Mouse (Mus musculus) midbrain, postnatal 0 days (tissue): ENCODE data around the gene Zfp36. TPM values are rescaled to one million over a fixed set of nuclear protein-coding genes. Genes with fewer than 3 reads are reported as not detected.
"Not testable (repeated sequence)": the region's sequence is repeated elsewhere in the genome, so short reads cannot be mapped to it uniquely, and the experiment has no call there.

Source experiments
- ATAC-seq: fragments of 200-750 bp; cut with Nextera tagmentation; 2 replicates; pipeline ENCODE4 v1.8.0; 2017; ENCODE audit warnings: moderate number of reproducible peaks, mild to moderate bottlenecking, moderate TSS enrichment, moderate library complexity; ENCODE audit not compliant: low FRiP score
- DNase-seq: peaks from one replicate; pipeline ENCODE4 v3.0.0-alpha.2; 2015; ENCODE audit warnings: low spot score
- H3K27ac ChIP-seq: fragments of 300-500 bp; sonication (generic); 2 replicates; pipeline ENCODE4 v1.5.1; 2014; ENCODE audit warnings: low read depth, mild to moderate bottlenecking, low read length, mixed read lengths
- H3K27me3 ChIP-seq: fragments of 300-500 bp; sonication (generic); 2 replicates; pipeline ENCODE4 v1.6.1; 2014; ENCODE audit warnings: low read length, control low read depth, mixed read lengths; ENCODE audit not compliant: insufficient read depth
- H3K36me3 ChIP-seq: fragments of 300-500 bp; sonication (generic); 2 replicates; pipeline ENCODE4 v1.6.1; 2014; ENCODE audit warnings: low read length, control low read depth, mixed read lengths; ENCODE audit not compliant: insufficient read depth
- H3K4me1 ChIP-seq: fragments of 300-500 bp; sonication (generic); 2 replicates; pipeline ENCODE4 v1.6.1; 2014; ENCODE audit warnings: mild to moderate bottlenecking, control low read depth, antibody characterized with exemption, low read length, mixed read lengths; ENCODE audit not compliant: insufficient read depth
- H3K4me2 ChIP-seq: fragments of 300-500 bp; sonication (generic); 2 replicates; pipeline ENCODE4 v1.6.1; 2014; ENCODE audit warnings: low read depth, mild to moderate bottlenecking, low read length, mixed read lengths; ENCODE audit not compliant: poor library complexity, severe bottlenecking
- H3K4me3 ChIP-seq: fragments of 300-500 bp; sonication (generic); 2 replicates; pipeline ENCODE4 v1.5.1; 2014; ENCODE audit warnings: low read depth, mild to moderate bottlenecking, low read length, moderate library complexity
- H3K9ac ChIP-seq: fragments of 300-500 bp; sonication (generic); replicated peaks from 2 replicates; pipeline ENCODE4 v1.6.1; 2014; ENCODE audit warnings: mild to moderate bottlenecking, low read length, moderate library complexity, mixed read lengths; ENCODE audit not compliant: poor library complexity, severe bottlenecking
- H3K9me3 ChIP-seq: fragments of 300-500 bp; sonication (generic); 2 replicates; pipeline ENCODE4 v1.6.1; 2016; ENCODE audit warnings: low read length, control low read depth
- CTCF ChIP-seq: IDR thresholded peaks from 2 replicates; pipeline ENCODE4 v1.5.1; 2016; ENCODE audit warnings: antibody characterized with exemption, mild to moderate bottlenecking
- WGBS: fragments of 180-500 bp; shearing (Covaris S2); extraction: QIAGEN DNeasy Blood & Tissue Kit; methylation state at CpG from one replicate; pipeline ENCODE4 v1.1.7; 2014; 5-methylcytosine and 5-hydroxymethylcytosine counted together
- polyA plus RNA-seq: library from polyadenylated mRNA; unstranded; fragments of >200 nt; fragmentation: Nextera tagmentation; extraction: Ambion mirVana; gene quantifications from 2 replicates; pipeline ENCODE4 v1.2.1, GENCODE M21; 2015
- total RNA-seq: library from RNA; depleted of rRNA; stranded (reverse); fragments of >200 nt; gene quantifications from 2 replicates; pipeline ENCODE4 v1.2.3, GENCODE M21; 2014

Gene Zfp36
- total and polyA plus RNA-seq, 2 experiments from 2014 or later = 2.9 to 4.1 TPM

- ATAC-seq = no peak
- Histone ChIP-seq H3K9me3 (no peaks in the 10 kb centered on the region), H3K27me3 (no peaks in the 10 kb centered on the region), H3K36me3 (peaks cover 43% of the 10 kb centered on the region), H3K4me1 (0 out of 2 replicates have a peak, but pooled peaks cover 3% of the 10 kb centered on the region), H3K9ac (no peak overlapping the region), H3K4me3 (no peak overlapping the region), H3K27ac (no peak overlapping the region), H3K4me2 (no peak overlapping the region)
- no peak for DNase-seq
- WGBS = 95% methylated on average over 4 of the region's 4 CpGs
- no peak for TF ChIP-seq CTCF
Measured at GRCm38 (mm10) chr7:28395425-28395824, 15.4 kb upstream of the Zfp36 start.

GRCm38 (mm10) chr7:28393272-28393951 is 13.4 kb upstream of the Zfp36 start:
- Histone ChIP-seq H3K27me3 (no peaks in the 10 kb centered on the region), H3K4me3 (peak overlapping the region; percentile 64), H3K4me1 (0 out of 2 replicates have a peak, but pooled peaks cover 3% of the 10 kb centered on the region), H3K9ac (peak overlapping the region; percentile 78), H3K9me3 (no peaks in the 10 kb centered on the region), H3K4me2 (peak overlapping the region; percentile 89), H3K36me3 (peaks cover 41% of the 10 kb centered on the region), H3K27ac (peak overlapping the region; percentile 77)
- ATAC-seq (no peak), DNase-seq (no peak)
- whole genome bisulfite sequencing = 4% methylated on average over 22 of the region's 22 CpGs
- TF ChIP-seq CTCF = no peak

- H3K4me1 ChIP-seq = 0 out of 2 replicates have a peak, but pooled peaks cover 3% of the 10 kb centered on the region
- H3K27ac ChIP-seq = peak within 1 kb of the TSS; percentile 77
- H3K4me2 ChIP-seq = peak within 1 kb of the TSS; percentile 89
- no peaks in the 10 kb centered on the region for H3K27me3 ChIP-seq
- TF ChIP-seq CTCF = peak; percentile 12; the same call in 1 of the 2 replicates
- peak; percentile 97 for ATAC-seq
- no peaks in the 10 kb centered on the region for H3K9me3 ChIP-seq
- H3K9ac ChIP-seq = peak within 1 kb of the TSS; percentile 78
- WGBS = under 1% methylated on average over 58 of the region's 58 CpGs
- H3K4me3 ChIP-seq = peak within 1 kb of the TSS; percentile 64
- peak; percentile 100 for DNase-seq
- peaks cover 35% of the 10 kb centered on the region for H3K36me3 ChIP-seq
Measured at GRCm38 (mm10) chr7:28392429-28393271, 12.6 kb upstream of the Zfp36 start, which contains the start of the genes Med29 and Paf1. Gene Med29, minus strand, starts transcription at chr7:28392708. Gene Paf1, plus strand, starts transcription at chr7:28392951.

GRCm38 (mm10) chr7:28390331-28390730 is 10.3 kb upstream of the Zfp36 start:
- no peak for ATAC-seq
- TF ChIP-seq CTCF = no peak
- Histone ChIP-seq H3K4me2 (no peak overlapping the region), H3K9me3 (no peaks in the 10 kb centered on the region), H3K27me3 (no peaks in the 10 kb centered on the region), H3K27ac (no peak overlapping the region), H3K9ac (no peak overlapping the region), H3K36me3 (peaks cover 28% of the 10 kb centered on the region), H3K4me1 (0 out of 2 replicates have a peak, but pooled peaks cover 3% of the 10 kb centered on the region), H3K4me3 (no peak overlapping the region)
- WGBS = 95% methylated on average over 3 of the region's 3 CpGs
- no peak for DNase-seq

GRCm38 (mm10) chr7:28387384-28387783 is 7.3 kb upstream of the Zfp36 start:
- not testable (repeated sequence) for ATAC-seq, H3K9ac ChIP-seq, DNase-seq, H3K4me2 ChIP-seq, H3K4me1 ChIP-seq, H3K4me3 ChIP-seq, H3K27me3 ChIP-seq, H3K27ac ChIP-seq, H3K9me3 ChIP-seq
- H3K36me3 ChIP-seq = peaks cover 23% of the 10 kb centered on the region
- 87% methylated on average over 7 of the region's 7 CpGs for WGBS

GRCm38 (mm10) chr7:28386877-28387276 is 6.8 kb upstream of the Zfp36 start:
- H3K4me3 ChIP-seq, H3K9me3 ChIP-seq, H3K4me2 ChIP-seq, H3K9ac ChIP-seq, DNase-seq, ATAC-seq, H3K4me1 ChIP-seq, H3K27me3 ChIP-seq, H3K27ac ChIP-seq: not testable (repeated sequence)
- H3K36me3 ChIP-seq = peaks cover 23% of the 10 kb centered on the region
- WGBS = 82% methylated on average over 6 of the region's 6 CpGs
